Mouse (Mus musculus) limb, embryonic 11.5 days (tissue): ENCODE measurements around the gene Slc35e4. TPM values are rescaled to one million over a fixed set of nuclear protein-coding genes. Genes with fewer than 3 reads are reported as not detected.

Experiments used
- ATAC-seq: fragments of 200-750 bp; cut with Nextera tagmentation; 2 replicates; pipeline ENCODE4 v1.8.0; 2017; ENCODE audit warnings: low read depth; ENCODE audit not compliant: insufficient number of reproducible peaks, low FRiP score, low TSS enrichment
- DNase-seq: peaks from one replicate; pipeline ENCODE4 v3.0.0-alpha.2; 2015; ENCODE audit warnings: low spot score
- H3K27ac ChIP-seq: fragments of 300-500 bp; sonication (generic); replicated peaks from 2 replicates; pipeline ENCODE4 v1.5.1; 2014; ENCODE audit warnings: low read depth, mild to moderate bottlenecking, low read length
- H3K27me3 ChIP-seq: fragments of 300-500 bp; sonication (generic); 2 replicates; pipeline ENCODE4 v1.6.1; 2014; ENCODE audit warnings: mild to moderate bottlenecking, low read length, mixed read lengths; ENCODE audit not compliant: control insufficient read depth, insufficient read depth
- H3K36me3 ChIP-seq: fragments of 300-500 bp; sonication (generic); 2 replicates; pipeline ENCODE4 v1.6.1; 2014; ENCODE audit warnings: mild to moderate bottlenecking, low read length, moderate library complexity, mixed read lengths; ENCODE audit not compliant: control insufficient read depth, insufficient read depth
- H3K4me1 ChIP-seq: fragments of 300-500 bp; sonication (generic); 2 replicates; pipeline ENCODE4 v1.6.1; 2014; ENCODE audit warnings: low read length, mixed read lengths; ENCODE audit not compliant: control insufficient read depth, insufficient read depth
- H3K4me2 ChIP-seq: fragments of 300-500 bp; sonication (generic); 2 replicates; pipeline ENCODE4 v1.6.1; 2014; ENCODE audit warnings: low read depth, mild to moderate bottlenecking, moderate library complexity; ENCODE audit not compliant: severe bottlenecking
- H3K4me3 ChIP-seq: fragments of 300-500 bp; sonication (generic); 2 replicates; pipeline ENCODE4 v1.5.1; 2014; ENCODE audit warnings: low read depth, low read length
- H3K9ac ChIP-seq: fragments of 300-500 bp; sonication (generic); 2 replicates; pipeline ENCODE4 v1.6.1; 2014; ENCODE audit warnings: mild to moderate bottlenecking, low read length
- H3K9me3 ChIP-seq: fragments of 300-500 bp; sonication (generic); 2 replicates; pipeline ENCODE4 v1.6.1; 2016; ENCODE audit warnings: low read length; ENCODE audit not compliant: control insufficient read depth
- WGBS: fragments of 180-500 bp; shearing (Covaris S2); extraction: QIAGEN DNeasy Blood & Tissue Kit; methylation state at CpG from one replicate; pipeline ENCODE4 v1.1.7; 2014; 5-methylcytosine and 5-hydroxymethylcytosine counted together
- polyA plus RNA-seq: library from polyadenylated mRNA; unstranded; fragments of >200 nt; fragmentation: Nextera tagmentation; extraction: Ambion mirVana; gene quantifications from 2 replicates; pipeline ENCODE4 v1.2.1, GENCODE M21; 2014

The Slc35e4 gene
- polyA plus RNA-seq, 1 experiment from 2014 or later = 1.7 TPM

- Histone ChIP-seq H3K27ac (no peak overlapping the region), H3K36me3 (no peaks in the 10 kb centered on the region), H3K4me3 (no peak overlapping the region), H3K9me3 (no peaks in the 10 kb centered on the region), H3K9ac (no peak overlapping the region), H3K4me1 (no peaks in the 10 kb centered on the region), H3K4me2 (no peak overlapping the region), H3K27me3 (no peaks in the 10 kb centered on the region)
- WGBS = 80% methylated on average over 7 of the region's 7 CpGs
- ATAC-seq = no peak
- no peak for DNase-seq
Observed at GRCm38 (mm10) chr11:3878660-3879059, 35.8 kb downstream of the Slc35e4 start.

GRCm38 (mm10) chr11:3876419-3876818 lies 38.0 kb downstream of the Slc35e4 start:
- H3K4me2 ChIP-seq = no peak overlapping the region
- no peaks in the 10 kb centered on the region for H3K4me1 ChIP-seq
- ATAC-seq (no peak), DNase-seq (no peak)
- H3K9me3 ChIP-seq = no peaks in the 10 kb centered on the region
- H3K27me3 ChIP-seq = no peaks in the 10 kb centered on the region
- no peaks in the 10 kb centered on the region for H3K36me3 ChIP-seq
- H3K27ac ChIP-seq = no peak overlapping the region
- no peak overlapping the region for H3K9ac ChIP-seq
- WGBS = 73% methylated on average over 6 of the region's 6 CpGs
- H3K4me3 ChIP-seq = no peak overlapping the region

- H3K4me3 ChIP-seq = peak overlapping the region; percentile 43
- H3K36me3 ChIP-seq = no peaks in the 10 kb centered on the region
- ATAC-seq (no peak), DNase-seq (peak; percentile 50)
- peak overlapping the region; percentile 18; the same call in 1 of the 2 replicates for H3K9ac ChIP-seq
- no peaks in the 10 kb centered on the region for H3K9me3 ChIP-seq
- no peaks in the 10 kb centered on the region for H3K27me3 ChIP-seq
- WGBS = 21% methylated on average over 6 of the region's 6 CpGs
- H3K27ac ChIP-seq = no peak overlapping the region
- H3K4me2 ChIP-seq = peak overlapping the region; percentile 80
- no peaks in the 10 kb centered on the region; the same call in 1 of the 2 replicates for H3K4me1 ChIP-seq
Observed at GRCm38 (mm10) chr11:3864343-3864742, 50.1 kb downstream of the Slc35e4 start.

GRCm38 (mm10) chr11:3863454-3864112 lies 50.9 kb downstream of the Slc35e4 start, which contains the start of gene Osbp2:
Gene Osbp2, minus strand, starts transcription at chr11:3863903.
- Histone ChIP-seq H3K4me3 (peak within 1 kb of the TSS; percentile 43), H3K36me3 (no peaks in the 10 kb centered on the region), H3K4me1 (no peaks in the 10 kb centered on the region; the same call in 1 of the 2 replicates), H3K27ac (no peak within 1 kb of the TSS), H3K27me3 (no peaks in the 10 kb centered on the region), H3K9me3 (no peaks in the 10 kb centered on the region), H3K9ac (peak within 1 kb of the TSS; percentile 55), H3K4me2 (peak within 1 kb of the TSS; percentile 80)
- WGBS = 3% methylated on average over 56 of the region's 58 CpGs
- DNase-seq (peak; percentile 87), ATAC-seq (peak; percentile 91)

- H3K27me3 ChIP-seq = no peaks in the 10 kb centered on the region
- H3K27ac ChIP-seq = no peak overlapping the region
- WGBS = 70% methylated on average over 19 of the region's 19 CpGs
- H3K4me1 ChIP-seq = no peaks in the 10 kb centered on the region; the same call in 1 of the 2 replicates
- peak overlapping the region; percentile 43 for H3K4me3 ChIP-seq
- H3K36me3 ChIP-seq = no peaks in the 10 kb centered on the region
- ATAC-seq (no peak), DNase-seq (no peak)
- H3K9ac ChIP-seq = peak overlapping the region; percentile 55
- H3K9me3 ChIP-seq = no peaks in the 10 kb centered on the region
- peak overlapping the region; percentile 80 for H3K4me2 ChIP-seq
Observed at GRCm38 (mm10) chr11:3862661-3863453, 51.6 kb downstream of the Slc35e4 start.

- 81% methylated on average over 4 of the region's 4 CpGs for WGBS
- no peak overlapping the region for H3K4me2 ChIP-seq
- no peak for ATAC-seq
Observed at GRCm38 (mm10) chr11:3860361-3860760, 54.1 kb downstream of the Slc35e4 start.

GRCm38 (mm10) chr11:3859778-3860177 lies 54.7 kb downstream of the Slc35e4 start:
- DNase-seq (no peak), ATAC-seq (no peak)
- H3K4me3 ChIP-seq = no peak overlapping the region
- no peak overlapping the region for H3K27ac ChIP-seq
- H3K9me3 ChIP-seq = no peaks in the 10 kb centered on the region
- H3K27me3 ChIP-seq = no peaks in the 10 kb centered on the region
- no peaks in the 10 kb centered on the region; the same call in 1 of the 2 replicates for H3K4me1 ChIP-seq
- no peaks in the 10 kb centered on the region for H3K36me3 ChIP-seq
- WGBS = 94% methylated on average over 4 of the region's 4 CpGs
- H3K4me2 ChIP-seq = no peak overlapping the region
- no peak overlapping the region for H3K9ac ChIP-seq

More at GRCm38 (mm10) chr11:3860361-3860760, 54.1 kb downstream of the Slc35e4 start:
- Histone ChIP-seq H3K4me1 (no peaks in the 10 kb centered on the region; the same call in 1 of the 2 replicates), H3K27ac (no peak overlapping the region), H3K4me3 (no peak overlapping the region), H3K9ac (no peak overlapping the region), H3K27me3 (no peaks in the 10 kb centered on the region), H3K36me3 (no peaks in the 10 kb centered on the region), H3K9me3 (no peaks in the 10 kb centered on the region)
- DNase-seq = no peak

- no peaks in the 10 kb centered on the region for H3K27me3 ChIP-seq
Observed at GRCm38 (mm10) chr11:3857902-3858301, 56.6 kb downstream of the Slc35e4 start.

More at GRCm38 (mm10) chr11:3857902-3858301, 56.6 kb downstream of the Slc35e4 start:
- H3K4me1 ChIP-seq = no peaks in the 10 kb centered on the region
- H3K9me3 ChIP-seq = no peaks in the 10 kb centered on the region
- DNase-seq = no peak
- H3K36me3 ChIP-seq = no peaks in the 10 kb centered on the region
- no peak overlapping the region for H3K4me3 ChIP-seq
- 71% methylated on average over 5 of the region's 5 CpGs for WGBS
- H3K9ac ChIP-seq = no peak overlapping the region
- no peak for ATAC-seq
- H3K27ac ChIP-seq = no peak overlapping the region
- H3K4me2 ChIP-seq = no peak overlapping the region
